Mouse (Mus musculus) thymus, postnatal 0 days (tissue): Measurements from ENCODE around the gene Lsm12. TPM values are rescaled to one million over a fixed set of nuclear protein-coding genes. Genes with fewer than 3 reads are reported as not detected.

ENCODE experiments used
- DNase-seq: peaks from one replicate; pipeline ENCODE4 v3.0.0-alpha.2; 2015; ENCODE audit warnings: low spot score
- polyA plus RNA-seq: library from polyadenylated mRNA; unstranded; fragments of >200 nt; fragmentation: Nextera tagmentation; extraction: Ambion mirVana; gene quantifications from 2 replicates; pipeline ENCODE4 v1.2.1, GENCODE M21; 2015

The Lsm12 gene
- polyA plus RNA-seq = 140 and 164 TPM in 2 replicates

- peak; percentile 96 for DNase-seq
These were observed at the start of gene Lsm12 for GRCm38 (mm10) chr11:102184646-102185495. Lsm12 (minus strand) TSS chr11:102185296.

GRCm38 (mm10) chr11:102230006-102230741, 45.1 kb upstream of the Lsm12 start, which contains the start of gene Hdac5:
Hdac5 (minus strand) TSS chr11:102230166.
- peak; percentile 99 for DNase-seq

- DNase-seq = peak; percentile 39
These were observed 44.3 kb upstream of the Lsm12 start for GRCm38 (mm10) chr11:102229331-102229953.

GRCm38 (mm10) chr11:102228646-102229268, 43.7 kb upstream of the Lsm12 start:
- no peak for DNase-seq

- no peak for DNase-seq
These were observed 43.1 kb upstream of the Lsm12 start for GRCm38 (mm10) chr11:102228191-102228545.

GRCm38 (mm10) chr11:102227270-102228190, 42.4 kb upstream of the Lsm12 start:
- DNase-seq = no peak

GRCm38 (mm10) chr11:102226067-102226978, 41.2 kb upstream of the Lsm12 start:
- no peak for DNase-seq

GRCm38 (mm10) chr11:102225221-102225620, 40.1 kb upstream of the Lsm12 start:
- DNase-seq = no peak

GRCm38 (mm10) chr11:102224686-102225085, 39.6 kb upstream of the Lsm12 start:
- no peak for DNase-seq

GRCm38 (mm10) chr11:102223166-102223565, 38.1 kb upstream of the Lsm12 start:
- peak; percentile 88 for DNase-seq

GRCm38 (mm10) chr11:102221954-102222351, 36.9 kb upstream of the Lsm12 start:
- no peak for DNase-seq

- no peak for DNase-seq
These were observed 36.3 kb upstream of the Lsm12 start for GRCm38 (mm10) chr11:102221243-102221953.

- no peak for DNase-seq
These were observed 35.4 kb upstream of the Lsm12 start for GRCm38 (mm10) chr11:102220451-102220850.

- no peak for DNase-seq
These were observed 34.9 kb upstream of the Lsm12 start for GRCm38 (mm10) chr11:102219994-102220346.

- no peak for DNase-seq
These were observed 34.3 kb upstream of the Lsm12 start for GRCm38 (mm10) chr11:102219247-102219993.

GRCm38 (mm10) chr11:102218783-102219182, 33.7 kb upstream of the Lsm12 start:
- peak; percentile 93 for DNase-seq

- DNase-seq = no peak
These were observed 32.9 kb upstream of the Lsm12 start for GRCm38 (mm10) chr11:102217876-102218430.

GRCm38 (mm10) chr11:102217396-102217795, 32.3 kb upstream of the Lsm12 start:
- DNase-seq = no peak
